In genomic region chr13:91460621-91461284, GRCm38 (mm10) we compare ENCODE assay signal across 8 mouse cellular contexts. TPM values are rescaled to one million over a fixed set of nuclear protein-coding genes. Genes with fewer than 3 reads are reported as not detected.
A peak's percentile ranks its signal among the peaks of the same experiment; 100 is the strongest.
DNase-seq lines count a peak whose midpoint lies in the region; ATAC-seq and TF ChIP-seq lines count a peak whose summit lies in the region.

No protein-coding gene starts in this region.

- no peaks in the 10 kb centered on the region for H3K36me3 ChIP-seq in G1E (replicated peaks)
- H3K36me3 ChIP-seq in forebrain, embryonic 16.5 days (ENCODE audit: control insufficient read depth, insufficient read depth): no peaks in the 10 kb centered on the region
- H3K36me3 ChIP-seq in lung, embryonic 14.5 days (ENCODE audit: insufficient read depth): no peaks in the 10 kb centered on the region
- no peaks in the 10 kb centered on the region for H3K36me3 ChIP-seq in thymus, adult 2 months (ENCODE audit: control insufficient read depth, insufficient read depth, low read length)

- under 1% methylated on average over 37 of the region's 70 CpGs for WGBS in forebrain, embryonic 16.5 days
- WGBS in lung, embryonic 14.5 days: under 1% methylated on average over 47 of the region's 70 CpGs
- WGBS in olfactory bulb, adult 2 months: under 1% methylated on average over 62 of the region's 70 CpGs
- under 1% methylated on average over 61 of the region's 70 CpGs for WGBS in thymus, adult 2 months

- peaks cover 67% of the 10 kb centered on the region for H3K4me1 ChIP-seq in G1E (ENCODE audit: insufficient read depth, low read depth, low read length)
- H3K4me1 ChIP-seq in forebrain, embryonic 16.5 days (replicated peaks; ENCODE audit: control insufficient read depth, insufficient read depth, low read length): peaks cover 19% of the 10 kb centered on the region
- peaks cover 7% of the 10 kb centered on the region for H3K4me1 ChIP-seq in lung, embryonic 14.5 days (ENCODE audit: insufficient read depth)
- peaks cover 5% of the 10 kb centered on the region for H3K4me1 ChIP-seq in olfactory bulb, adult 2 months (ENCODE audit: control insufficient read depth, insufficient read depth, low read length)
- H3K4me1 ChIP-seq in thymus, adult 2 months (replicated peaks; ENCODE audit: control insufficient read depth, insufficient read depth, low read length): peaks cover 7% of the 10 kb centered on the region

- peak overlapping the region; percentile 84 for H3K4me2 ChIP-seq in forebrain, embryonic 16.5 days (ENCODE audit: low read length)
- H3K4me2 ChIP-seq in lung, embryonic 14.5 days: peak overlapping the region; percentile 85

- peak; percentile 73 for ATAC-seq in G1E (ENCODE audit: extremely low read depth, insufficient number of reproducible peaks, low FRiP score, poor library complexity, severe bottlenecking)
- ATAC-seq in forebrain, embryonic 16.5 days: peak; percentile 98
- ATAC-seq in lung, embryonic 14.5 days (ENCODE audit: insufficient read depth): peak; percentile 97

- intact Hi-C loops in heart, postnatal 36 days (cut with DNase I): loop anchor here (1.0 to 5.0 kb wide), 4 partner anchors 89 to 533 kb away; no protein-coding TSS in a partner anchor

- H3K9ac ChIP-seq in forebrain, embryonic 16.5 days (replicated peaks; ENCODE audit: low read depth, low read length): peak overlapping the region; percentile 86
- peak overlapping the region; percentile 89 for H3K9ac ChIP-seq in lung, embryonic 14.5 days

- peak overlapping the region; percentile 97 for H3K4me3 ChIP-seq in G1E (ENCODE audit: low read depth, low read length)
- H3K4me3 ChIP-seq in forebrain, embryonic 16.5 days (replicated peaks; ENCODE audit: low read length): peak overlapping the region; percentile 93
- peak overlapping the region; percentile 68 for H3K4me3 ChIP-seq in layer of hippocampus, adult 2 months
- peak overlapping the region; percentile 90 for H3K4me3 ChIP-seq in lung, embryonic 14.5 days (ENCODE audit: low read depth, low read length)
- H3K4me3 ChIP-seq in olfactory bulb, adult 2 months (ENCODE audit: insufficient read depth, low read depth, low read length): peak overlapping the region; percentile 71
- H3K4me3 ChIP-seq in thymus, adult 2 months (ENCODE audit: control insufficient read depth, insufficient read depth, low read length): peak overlapping the region; percentile 77

- H3K27me3 ChIP-seq in G1E (ENCODE audit: insufficient read depth, low read length): no peaks in the 10 kb centered on the region
- H3K27me3 ChIP-seq in forebrain, embryonic 16.5 days (replicated peaks; ENCODE audit: control insufficient read depth, insufficient read depth, low read length): no peaks in the 10 kb centered on the region
- no peaks in the 10 kb centered on the region for H3K27me3 ChIP-seq in lung, embryonic 14.5 days (ENCODE audit: insufficient read depth, low read length)
- no peaks in the 10 kb centered on the region for H3K27me3 ChIP-seq in thymus, adult 2 months (ENCODE audit: control insufficient read depth, insufficient read depth, low read length)

- H3K9me3 ChIP-seq in G1E (replicated peaks): no peaks in the 10 kb centered on the region
- no peaks in the 10 kb centered on the region for H3K9me3 ChIP-seq in forebrain, embryonic 16.5 days (ENCODE audit: control insufficient read depth, low read length)
- H3K9me3 ChIP-seq in lung, embryonic 14.5 days (ENCODE audit: low read depth, low read length): no peaks in the 10 kb centered on the region

- DNase-seq in G1E (ENCODE audit: low spot score): peak; percentile 78
- DNase-seq in cerebellum, adult 18-20 months: peak; percentile 96 to 98
- DNase-seq in heart, postnatal 36 days: peak; percentile 97 to 99
- DNase-seq in layer of hippocampus, adult 2 months (ENCODE audit: low spot score in 2 of 2): peak; percentile 99 to 100
- peak; percentile 98 for DNase-seq in lung, embryonic 14.5 days
- DNase-seq in thymus, adult 2 months: peak; percentile 99

- no peak for TF ChIP-seq CTCF in G1E (IDR thresholded peaks at IDR 0.05; ENCODE audit: low read depth, low read length)
- TF ChIP-seq CTCF in layer of hippocampus, adult 2 months (conservative IDR thresholded peaks at IDR 0.05): no peak
- TF ChIP-seq CTCF in lung, embryonic 14.5 days (IDR thresholded peaks at IDR 0.05; ENCODE audit: low read depth): no peak
- TF ChIP-seq CTCF in olfactory bulb, adult 2 months (IDR thresholded peaks at IDR 0.05; ENCODE audit: insufficient read depth, low read depth, low read length): no peak
- TF ChIP-seq CTCF in thymus, adult 2 months (IDR thresholded peaks at IDR 0.05; ENCODE audit: borderline replicate concordance, control insufficient read depth, extremely low read depth, insufficient read depth, low read length, poor library complexity): no peak

- TF ChIP-seq POLR2A in olfactory bulb, adult 2 months (IDR thresholded peaks at IDR 0.05; ENCODE audit: insufficient read depth, low read depth, low read length): peak; percentile 49; the same call in 1 of the 2 replicates
- peak; percentile 72 for TF ChIP-seq POLR2A in thymus, adult 2 months (IDR thresholded peaks at IDR 0.05; ENCODE audit: control insufficient read depth, extremely low read depth, insufficient read depth, low read length, poor library complexity)

- H3K27ac ChIP-seq in forebrain, embryonic 16.5 days (ENCODE audit: low read length): peak overlapping the region; percentile 96
- H3K27ac ChIP-seq in layer of hippocampus, adult 2 months: peak overlapping the region; percentile 100
- H3K27ac ChIP-seq in lung, embryonic 14.5 days (ENCODE audit: low read depth): peak overlapping the region; percentile 95
- peak overlapping the region; percentile 99 for H3K27ac ChIP-seq in olfactory bulb, adult 2 months (ENCODE audit: insufficient read depth, low read depth, low read length)
- peak overlapping the region; percentile 68 for H3K27ac ChIP-seq in thymus, adult 2 months (ENCODE audit: control insufficient read depth, insufficient read depth, low read length)

RNA-seq across cellular contexts. Expression of gene Ssbp2, which starts 0.7 kb away (rescaled TPM):
- total RNA-seq in G1E (2014; fragmentation: Nextera tagmentation): 79.9 and 98.3 TPM in 2 replicates
- total RNA-seq in G1E (2017): 40.4 and 40.8 TPM in 2 replicates
- 13.4 and 24.7 TPM in 2 replicates for polyA plus RNA-seq in G1E (2012)
- 394 and 412 TPM in 2 replicates for polyA plus RNA-seq in forebrain, embryonic 16.5 days (2015; fragmentation: Nextera tagmentation; extraction: Ambion mirVana)
- total RNA-seq in heart, postnatal 36 days (2021): 10 to 100 TPM; 43.7 TPM
- total RNA-seq in layer of hippocampus, adult 2 months (2021): 100 to 1,000 TPM; 128 to 131 TPM
- polyA plus RNA-seq in lung, embryonic 14.5 days (2014; fragmentation: Nextera tagmentation; extraction: Ambion mirVana): 95.0 and 95.7 TPM in 2 replicates
- 407 and 755 TPM in 2 replicates for polyA plus RNA-seq in olfactory bulb, adult 2 months (2012; ENCODE audit: insufficient read depth, insufficient read length, low replicate concordance, missing spikeins)
- 115 and 125 TPM in 2 replicates for polyA plus RNA-seq in thymus, adult 2 months (2012; rRNA removed)

Comparison
In these comparisons a context has a peak if more than half of its experiments do, and no peak if none do; other contexts are left out.
1. Peak in every context shown above with its lines: DNase-seq, ATAC-seq, H3K4me3 ChIP-seq and H3K27ac ChIP-seq.